Mouse (Mus musculus) frontal cortex, postnatal 14 days (tissue): Measurements from ENCODE around the gene Prtg.
A peak's percentile ranks its signal among the peaks of the same experiment; 100 is the strongest.

ENCODE experiments used
- DNase-seq, 2 experiments: peaks; one replicate each; pipeline ENCODE4 v3.0.0; 2022; ENCODE audit warnings: low spot score in 2 of 2

Gene Prtg

GRCm38 (mm10) chr9:72809077-72809476 is 2.4 kb downstream of the Prtg start:
- DNase-seq: no peak

- no peak for DNase-seq
These were observed 3.9 kb downstream of the Prtg start for GRCm38 (mm10) chr9:72810607-72811006.

GRCm38 (mm10) chr9:72812091-72812490 is 5.4 kb downstream of the Prtg start:
- DNase-seq: no peak

- no peak for DNase-seq
These were observed 6.2 kb downstream of the Prtg start for GRCm38 (mm10) chr9:72812594-72813570.

- DNase-seq: no peak
These were observed 18.8 kb downstream of the Prtg start for GRCm38 (mm10) chr9:72825511-72825910.

- DNase-seq: no peak
These were observed 19.3 kb downstream of the Prtg start for GRCm38 (mm10) chr9:72825976-72826375.

GRCm38 (mm10) chr9:72828616-72829257 is 22.1 kb downstream of the Prtg start:
- DNase-seq: no peak

GRCm38 (mm10) chr9:72833992-72834696 is 27.5 kb downstream of the Prtg start:
- DNase-seq: no peak

- no peak for DNase-seq
These were observed 28.3 kb downstream of the Prtg start for GRCm38 (mm10) chr9:72835007-72835406.

GRCm38 (mm10) chr9:72836708-72837495 is 30.2 kb downstream of the Prtg start:
- DNase-seq: no peak

- DNase-seq: no peak
These were observed 31.0 kb downstream of the Prtg start for GRCm38 (mm10) chr9:72837598-72838160.

- no peak for DNase-seq
These were observed 31.6 kb downstream of the Prtg start for GRCm38 (mm10) chr9:72838256-72838655.

GRCm38 (mm10) chr9:72839346-72839990 is 32.8 kb downstream of the Prtg start:
- DNase-seq: no peak

- DNase-seq: peak in 1 of 2 experiments; percentile 39
These were observed 37.8 kb downstream of the Prtg start for GRCm38 (mm10) chr9:72844496-72844895.

- DNase-seq: no peak
These were observed 39.5 kb downstream of the Prtg start for GRCm38 (mm10) chr9:72846160-72846559.

GRCm38 (mm10) chr9:72851541-72851940 is 44.9 kb downstream of the Prtg start:
- DNase-seq: no peak

GRCm38 (mm10) chr9:72851979-72852378 is 45.3 kb downstream of the Prtg start:
- DNase-seq: no peak

GRCm38 (mm10) chr9:72853681-72854190 is 47.1 kb downstream of the Prtg start:
- no peak for DNase-seq

GRCm38 (mm10) chr9:72856721-72857120 is 50.0 kb downstream of the Prtg start:
- no peak for DNase-seq

- no peak for DNase-seq
These were observed 54.1 kb downstream of the Prtg start for GRCm38 (mm10) chr9:72860764-72861163.
